Mouse (Mus musculus) neural tube, embryonic 15.5 days (tissue): ENCODE measurements around the gene 1700028J19Rik. TPM values are rescaled to one million over a fixed set of nuclear protein-coding genes. Genes with fewer than 3 reads are reported as not detected.
A peak's percentile ranks its signal among the peaks of the same experiment; 100 is the strongest.
"Not testable (repeated sequence)": the region's sequence is repeated elsewhere in the genome, so short reads cannot be mapped to it uniquely, and the experiment has no call there.

Experiments used
- ATAC-seq: fragments of 200-750 bp; cut with Nextera tagmentation; 2 replicates; pipeline ENCODE4 v1.8.0; 2017; ENCODE audit warnings: mild to moderate bottlenecking, moderate TSS enrichment, moderate library complexity; ENCODE audit not compliant: low FRiP score
- H3K27ac ChIP-seq: fragments of 300-500 bp; sonication (generic); replicated peaks from 2 replicates; pipeline ENCODE4 v1.5.1; 2015; ENCODE audit warnings: mild to moderate bottlenecking, inconsistent platforms
- H3K27me3 ChIP-seq: fragments of 300-500 bp; sonication (generic); replicated peaks from 2 replicates; pipeline ENCODE4 v1.6.1; 2015; ENCODE audit warnings: inconsistent platforms
- H3K36me3 ChIP-seq: fragments of 300-500 bp; sonication (generic); 2 replicates; pipeline ENCODE4 v1.6.1; 2015; ENCODE audit warnings: inconsistent platforms
- H3K4me1 ChIP-seq: fragments of 300-500 bp; sonication (generic); 2 replicates; pipeline ENCODE4 v1.6.1; 2015; ENCODE audit warnings: inconsistent platforms
- H3K4me2 ChIP-seq: fragments of 300-500 bp; sonication (generic); 2 replicates; pipeline ENCODE4 v1.6.1; 2015; ENCODE audit warnings: inconsistent platforms, mild to moderate bottlenecking, moderate library complexity
- H3K4me3 ChIP-seq: fragments of 300-500 bp; sonication (generic); replicated peaks from 2 replicates; pipeline ENCODE4 v1.5.1; 2015; ENCODE audit warnings: mild to moderate bottlenecking, inconsistent platforms
- H3K9ac ChIP-seq: fragments of 300-500 bp; sonication (generic); replicated peaks from 2 replicates; pipeline ENCODE4 v1.6.1; 2015; ENCODE audit warnings: mild to moderate bottlenecking, inconsistent platforms
- H3K9me3 ChIP-seq: fragments of 300-500 bp; sonication (generic); replicated peaks from 2 replicates; pipeline ENCODE4 v1.6.1; 2016; ENCODE audit warnings: inconsistent platforms
- WGBS: fragments of 180-500 bp; shearing (Covaris S2); methylation state at CpG from one replicate; pipeline ENCODE4 v1.1.7; 2015; ENCODE audit warnings: mixed read lengths; 5-methylcytosine and 5-hydroxymethylcytosine counted together
- polyA plus RNA-seq: library from polyadenylated mRNA; unstranded; fragments of >200 nt; fragmentation: Nextera tagmentation; extraction: Ambion mirVana; gene quantifications from 2 replicates; pipeline ENCODE4 v1.2.1, GENCODE M21; 2015

1700028J19Rik gene
- polyA plus RNA-seq, 1 experiment from 2014 or later: 1.3 TPM

- WGBS: 94% methylated on average over 4 of the region's 4 CpGs
Measured at GRCm38 (mm10) chr7:44249248-44249647, 2.8 kb upstream of the 1700028J19Rik start.

GRCm38 (mm10) chr7:44247971-44248370 is 1.5 kb upstream of the 1700028J19Rik start:
- Histone ChIP-seq H3K9ac (peak overlapping the region; percentile 98; the same call in 1 of the 2 replicates), H3K27me3 (no peaks in the 10 kb centered on the region), H3K9me3 (no peaks in the 10 kb centered on the region), H3K4me1 (peaks cover 45% of the 10 kb centered on the region), H3K4me2 (peak overlapping the region; percentile 67), H3K4me3 (peak overlapping the region; percentile 92), H3K36me3 (peaks cover 38% of the 10 kb centered on the region), H3K27ac (0 out of 2 replicates have a peak overlapping the region, but pooled peaks have one; percentile 18)
- no peak for ATAC-seq
- WGBS: 93% methylated on average over 2 of the region's 2 CpGs

More at GRCm38 (mm10) chr7:44249248-44249647, 2.8 kb upstream of the 1700028J19Rik start:
- Histone ChIP-seq H3K4me2 (no peak overlapping the region), H3K4me3 (no peak overlapping the region), H3K36me3 (peaks cover 43% of the 10 kb centered on the region), H3K4me1 (peaks cover 45% of the 10 kb centered on the region), H3K27ac (no peak overlapping the region), H3K9ac (no peak overlapping the region), H3K9me3 (no peaks in the 10 kb centered on the region), H3K27me3 (no peaks in the 10 kb centered on the region)
- ATAC-seq: no peak

GRCm38 (mm10) chr7:44246984-44247470 is 532 bp upstream of the 1700028J19Rik start:
- Histone ChIP-seq H3K27me3 (no peaks in the 10 kb centered on the region), H3K27ac (peak overlapping the region; percentile 97), H3K9me3 (no peaks in the 10 kb centered on the region), H3K4me2 (peak overlapping the region; percentile 67), H3K9ac (peak overlapping the region; percentile 98), H3K36me3 (peaks cover 28% of the 10 kb centered on the region), H3K4me1 (peaks cover 38% of the 10 kb centered on the region), H3K4me3 (peak overlapping the region; percentile 92)
- peak; percentile 54 for ATAC-seq
- WGBS: under 1% methylated on average over 23 of the region's 23 CpGs

DNA sequence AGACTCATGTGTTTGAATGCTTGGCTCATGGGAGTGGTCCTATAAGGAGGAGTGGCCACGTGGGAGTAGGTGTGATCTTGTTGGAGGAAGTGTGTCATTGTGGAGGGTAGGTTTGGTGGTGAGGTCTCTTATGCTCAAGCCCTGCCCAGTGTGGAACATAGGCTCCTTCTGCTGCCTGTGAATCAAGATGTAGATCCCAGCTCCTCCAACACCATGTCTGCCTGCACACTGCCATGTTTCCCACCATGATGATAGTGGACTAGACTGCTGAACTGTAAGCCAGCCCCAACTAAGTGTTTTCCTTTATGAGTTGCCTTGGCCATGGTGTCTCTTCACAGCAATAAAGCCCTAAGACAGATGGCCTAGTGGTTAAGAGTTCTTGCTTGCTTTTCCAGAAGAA is 2.4 kb downstream of the 1700028J19Rik start:
- H3K27me3 ChIP-seq: no peaks in the 10 kb centered on the region
- no peak overlapping the region for H3K9ac ChIP-seq
- 63% methylated on average over 1 of the region's 1 CpGs for WGBS
- no peak overlapping the region for H3K4me3 ChIP-seq
- no peaks in the 10 kb centered on the region for H3K9me3 ChIP-seq
- H3K27ac ChIP-seq: no peak overlapping the region
- H3K36me3 ChIP-seq: peaks cover 6% of the 10 kb centered on the region
- no peak for ATAC-seq
- peaks cover 26% of the 10 kb centered on the region for H3K4me1 ChIP-seq
- H3K4me2 ChIP-seq: no peak overlapping the region

GRCm38 (mm10) chr7:44241163-44241562 is 5.3 kb downstream of the 1700028J19Rik start:
- H3K9ac ChIP-seq: no peak overlapping the region
- 83% methylated on average over 2 of the region's 2 CpGs for WGBS
- no peaks in the 10 kb centered on the region for H3K36me3 ChIP-seq
- ATAC-seq: no peak
- peaks cover 9% of the 10 kb centered on the region for H3K4me1 ChIP-seq
- no peak overlapping the region for H3K27ac ChIP-seq
- no peak overlapping the region for H3K4me2 ChIP-seq
- no peaks in the 10 kb centered on the region for H3K27me3 ChIP-seq
- H3K4me3 ChIP-seq: no peak overlapping the region
- no peaks in the 10 kb centered on the region for H3K9me3 ChIP-seq

DNA sequence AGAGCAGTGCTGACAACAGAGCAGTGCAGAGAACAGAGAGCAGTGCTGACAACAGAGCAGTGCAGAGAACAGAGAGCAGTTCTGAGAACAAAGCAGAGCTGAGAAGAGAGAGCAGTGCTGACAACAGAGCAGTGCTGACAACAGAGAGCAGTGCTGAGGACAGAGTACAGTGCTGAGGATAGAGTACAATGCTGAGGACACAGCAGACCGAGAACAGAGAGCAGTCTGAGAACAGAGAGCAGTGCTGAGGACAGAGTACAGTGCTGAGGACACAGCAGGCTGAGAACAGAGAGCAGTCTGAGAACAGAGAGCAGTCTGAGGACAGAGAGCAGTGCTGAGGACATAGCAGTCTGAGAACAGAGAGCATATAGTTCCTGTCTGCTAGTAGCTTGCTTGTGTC is 5.8 kb downstream of the 1700028J19Rik start:
- no peaks in the 10 kb centered on the region for H3K36me3 ChIP-seq
- H3K4me3 ChIP-seq: no peak overlapping the region
- no peaks in the 10 kb centered on the region for H3K27me3 ChIP-seq
- WGBS: 50% methylated on average over 1 of the region's 1 CpGs
- no peak for ATAC-seq
- H3K4me1 ChIP-seq: peaks cover 7% of the 10 kb centered on the region
- no peak overlapping the region for H3K9ac ChIP-seq
- no peak overlapping the region for H3K4me2 ChIP-seq
- no peaks in the 10 kb centered on the region for H3K9me3 ChIP-seq
- H3K27ac ChIP-seq: no peak overlapping the region

DNA sequence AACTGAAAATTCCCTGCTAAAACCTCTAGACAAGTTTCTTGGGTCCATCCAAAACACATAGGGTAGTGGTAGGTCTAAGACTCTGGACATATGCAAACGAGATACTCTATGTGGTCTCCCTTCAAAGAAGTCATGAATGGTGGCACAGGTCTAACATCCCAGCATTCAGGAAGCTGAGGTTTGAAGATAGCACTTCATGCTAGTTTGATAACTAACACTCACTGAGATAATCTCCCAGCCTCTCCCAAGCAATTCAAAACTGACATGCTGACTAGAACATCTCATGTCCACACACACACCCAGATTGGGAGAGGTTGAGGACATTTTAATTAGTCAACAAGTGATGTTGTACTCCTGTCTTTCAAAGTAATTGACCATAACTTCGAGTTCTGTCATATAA is 6.6 kb downstream of the 1700028J19Rik start:
- H3K9ac ChIP-seq: no peak overlapping the region
- H3K4me2 ChIP-seq: no peak overlapping the region
- 53% methylated on average over 2 of the region's 2 CpGs for WGBS
- H3K4me1 ChIP-seq: no peaks in the 10 kb centered on the region
- no peaks in the 10 kb centered on the region for H3K36me3 ChIP-seq
- no peak overlapping the region for H3K4me3 ChIP-seq
- no peak for ATAC-seq
- no peaks in the 10 kb centered on the region for H3K9me3 ChIP-seq
- H3K27me3 ChIP-seq: 0 out of 2 replicates have a peak, but pooled peaks cover 2% of the 10 kb centered on the region
- no peak overlapping the region for H3K27ac ChIP-seq

DNA sequence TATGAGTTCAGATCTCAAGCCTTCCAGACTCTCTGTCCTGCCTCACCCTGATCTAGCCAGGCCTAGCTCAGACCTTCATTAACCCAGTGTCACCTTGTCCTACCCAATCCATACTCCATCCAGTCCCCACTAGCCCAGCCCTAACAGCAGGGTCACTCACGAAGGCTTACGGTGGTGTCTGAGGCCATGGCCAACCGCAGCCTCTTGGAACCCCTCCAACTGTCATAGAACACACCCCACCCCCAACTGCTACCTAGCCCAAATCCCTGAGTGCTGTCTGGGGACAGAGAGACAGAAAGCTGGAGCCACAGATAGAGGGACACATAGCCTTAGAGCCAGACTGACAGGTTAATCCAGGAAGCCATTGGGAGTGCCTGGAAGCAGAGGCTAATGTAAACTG is 10.6 kb downstream of the 1700028J19Rik start, which contains the start of gene Gm36864:
TSS of gene Gm36864 (plus strand) at position 269 of the 400 bp plus-strand sequence.
- Histone ChIP-seq H3K4me2 (no peak within 1 kb of the TSS), H3K4me3 (no peak within 1 kb of the TSS), H3K4me1 (no peaks in the 10 kb centered on the region), H3K9ac (no peak within 1 kb of the TSS), H3K9me3 (no peaks in the 10 kb centered on the region), H3K27ac (no peak within 1 kb of the TSS), H3K27me3 (0 out of 2 replicates have a peak, but pooled peaks cover 2% of the 10 kb centered on the region), H3K36me3 (no peaks in the 10 kb centered on the region)
- no peak for ATAC-seq
- WGBS: 89% methylated on average over 3 of the region's 3 CpGs

DNA sequence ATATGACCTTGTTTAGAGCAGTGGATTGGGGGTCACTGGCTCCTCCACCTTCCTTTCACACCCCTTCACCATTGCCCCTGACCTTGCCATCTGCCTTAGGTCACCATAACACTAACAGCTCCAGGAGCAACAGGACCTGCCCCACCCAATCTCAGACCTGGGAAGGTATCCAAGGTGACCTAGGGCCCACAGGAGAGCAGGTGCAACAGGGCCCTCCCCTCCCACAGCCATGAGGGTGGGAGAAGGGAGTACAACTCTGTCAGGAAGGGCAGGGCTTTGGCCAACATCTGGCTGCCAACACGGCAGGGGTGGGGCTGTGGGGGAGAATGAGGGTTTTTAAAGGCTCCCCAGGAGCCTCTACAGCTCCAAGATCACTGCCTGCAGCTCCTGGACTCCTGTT is 21.4 kb downstream of the 1700028J19Rik start, which contains the start of gene Klk1:
TSS of gene Klk1 (plus strand) at position 285 of the 400 bp plus-strand sequence.
- Histone ChIP-seq H3K9me3 (no peaks in the 10 kb centered on the region), H3K9ac (no peak within 1 kb of the TSS), H3K27me3 (no peaks in the 10 kb centered on the region), H3K36me3 (no peaks in the 10 kb centered on the region), H3K4me1 (no peaks in the 10 kb centered on the region), H3K4me2 (no peak within 1 kb of the TSS), H3K27ac (no peak within 1 kb of the TSS), H3K4me3 (no peak within 1 kb of the TSS)
- no peak for ATAC-seq
- WGBS: 57% methylated on average over 1 of the region's 1 CpGs

- H3K27ac ChIP-seq, ATAC-seq, H3K4me3 ChIP-seq, H3K36me3 ChIP-seq, H3K4me1 ChIP-seq, H3K9me3 ChIP-seq, H3K4me2 ChIP-seq, H3K27me3 ChIP-seq, H3K9ac ChIP-seq: not testable (repeated sequence)
- WGBS: 77% methylated on average over 6 of the region's 6 CpGs
Measured at GRCm38 (mm10) chr7:44222335-44222734, 24.2 kb downstream of the 1700028J19Rik start.

- H3K4me1 ChIP-seq: not testable (repeated sequence)
Measured at GRCm38 (mm10) chr7:44221601-44222000, 24.9 kb downstream of the 1700028J19Rik start.

GRCm38 (mm10) chr7:44215645-44216044 is 30.9 kb downstream of the 1700028J19Rik start, which contains the start of gene Klk1b5:
Gene Klk1b5 (plus strand): TSS chr7:44215945.
- Histone ChIP-seq H3K4me2 (no peak within 1 kb of the TSS), H3K9ac (no peak within 1 kb of the TSS), H3K36me3 (no peaks in the 10 kb centered on the region), H3K4me1 (no peaks in the 10 kb centered on the region), H3K27ac (no peak within 1 kb of the TSS), H3K4me3 (no peak within 1 kb of the TSS), H3K27me3 (no peaks in the 10 kb centered on the region), H3K9me3 (no peaks in the 10 kb centered on the region)
- 88% methylated on average over 1 of the region's 1 CpGs for WGBS
- ATAC-seq: no peak

More at GRCm38 (mm10) chr7:44221601-44222000, 24.9 kb downstream of the 1700028J19Rik start:
- not testable (repeated sequence) for H3K4me3 ChIP-seq, H3K36me3 ChIP-seq, H3K27me3 ChIP-seq, H3K9ac ChIP-seq, H3K27ac ChIP-seq, H3K9me3 ChIP-seq, ATAC-seq, H3K4me2 ChIP-seq
- 84% methylated on average over 8 of the region's 10 CpGs for WGBS
